Mouse (Mus musculus): ENCODE measurements around the gene Dhcr24. TPM values are rescaled to one million over a fixed set of nuclear protein-coding genes. Genes with fewer than 3 reads are reported as not detected.

The Dhcr24 gene
- polyA plus RNA-seq, 1 experiment from 2014 or later = 8.1 TPM

GRCm38 (mm10) chr4:106613105-106613504 is 52.3 kb downstream of the Dhcr24 start:
- no peak overlapping the region for H3K4me2 ChIP-seq (ENCODE audit: low read depth, low read length)
- H3K4me1 ChIP-seq (ENCODE audit: control insufficient read depth, low read depth, low read length) = peaks cover 28% of the 10 kb centered on the region
- H3K4me3 ChIP-seq (ENCODE audit: low read depth, low read length) = no peak overlapping the region
- H3K9ac ChIP-seq (ENCODE audit: low read depth, low read length) = no peak overlapping the region
- no peaks in the 10 kb centered on the region for H3K36me3 ChIP-seq (ENCODE audit: control insufficient read depth, insufficient read depth)
- H3K27me3 ChIP-seq (ENCODE audit: control insufficient read depth, insufficient read depth, low read depth, low read length) = peaks cover 22% of the 10 kb centered on the region
- WGBS (ENCODE audit: insufficient replicate concordance) = 70% methylated on average over 8 of the region's 8 CpGs
- ATAC-seq (ENCODE audit: low read depth) = no peak
- H3K9me3 ChIP-seq (replicated peaks; ENCODE audit: control insufficient read depth, low read length) = no peaks in the 10 kb centered on the region
- H3K27ac ChIP-seq (ENCODE audit: low read length) = 0 out of 2 replicates have a peak overlapping the region, but pooled peaks have one; percentile 22

- ATAC-seq (ENCODE audit: low read depth) = peak; percentile 84
- H3K36me3 ChIP-seq (ENCODE audit: control insufficient read depth, insufficient read depth) = no peaks in the 10 kb centered on the region
- peak overlapping the region; percentile 42 for H3K4me2 ChIP-seq (ENCODE audit: low read depth, low read length)
- peak overlapping the region; percentile 53; the same call in 1 of the 2 replicates for H3K27ac ChIP-seq (ENCODE audit: low read length)
- H3K9me3 ChIP-seq (replicated peaks; ENCODE audit: control insufficient read depth, low read length) = no peaks in the 10 kb centered on the region
- H3K9ac ChIP-seq (ENCODE audit: low read depth, low read length) = peak overlapping the region; percentile 43
- peaks cover 22% of the 10 kb centered on the region for H3K27me3 ChIP-seq (ENCODE audit: control insufficient read depth, insufficient read depth, low read depth, low read length)
- 0 out of 2 replicates have a peak overlapping the region, but pooled peaks have one; percentile 4 for H3K4me3 ChIP-seq (ENCODE audit: low read depth, low read length)
- 43% methylated on average over 3 of the region's 3 CpGs for WGBS (ENCODE audit: insufficient replicate concordance)
- peaks cover 28% of the 10 kb centered on the region for H3K4me1 ChIP-seq (ENCODE audit: control insufficient read depth, low read depth, low read length)
Measured at GRCm38 (mm10) chr4:106613560-106613959, 52.7 kb downstream of the Dhcr24 start.

DNA sequence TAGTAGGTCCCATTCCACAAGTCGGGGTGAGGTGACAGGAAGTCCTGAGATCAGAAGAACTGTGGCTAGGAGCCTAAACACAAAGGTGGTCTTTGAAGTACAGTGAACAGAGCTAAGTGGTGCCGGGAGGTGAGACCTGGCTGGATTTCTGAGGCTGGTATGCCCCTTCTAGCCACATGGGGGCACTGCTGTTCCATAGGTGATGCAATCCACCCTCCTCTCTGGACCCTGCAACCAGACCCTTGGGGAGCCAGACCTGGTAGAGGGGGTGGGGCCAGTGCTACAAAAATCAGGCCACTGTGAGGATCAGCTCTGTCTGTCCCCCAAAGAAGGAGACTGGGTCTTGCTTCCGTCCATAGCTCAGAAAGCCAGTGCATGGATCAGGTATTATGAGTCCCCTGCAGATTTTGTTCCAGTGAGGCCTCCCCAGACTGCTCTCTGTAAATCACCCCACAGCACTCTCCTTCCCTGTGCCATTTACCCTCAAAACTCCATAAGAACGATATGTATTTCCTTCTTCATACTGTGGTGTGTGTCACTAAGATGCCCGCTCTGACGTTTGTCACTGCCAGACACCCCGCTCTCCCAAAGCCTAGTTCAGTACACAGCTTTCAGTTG is 53.5 kb downstream of the Dhcr24 start:
- Histone ChIP-seq H3K27ac (ENCODE audit: low read length) (peak overlapping the region; percentile 53; the same call in 1 of the 2 replicates), H3K4me2 (ENCODE audit: low read depth, low read length) (peak overlapping the region; percentile 42), H3K27me3 (ENCODE audit: control insufficient read depth, insufficient read depth, low read depth, low read length) (peaks cover 22% of the 10 kb centered on the region), H3K9ac (ENCODE audit: low read depth, low read length) (peak overlapping the region; percentile 43), H3K36me3 (ENCODE audit: control insufficient read depth, insufficient read depth) (no peaks in the 10 kb centered on the region), H3K4me1 (ENCODE audit: control insufficient read depth, low read depth, low read length) (peaks cover 28% of the 10 kb centered on the region), H3K9me3 (replicated peaks; ENCODE audit: control insufficient read depth, low read length) (no peaks in the 10 kb centered on the region), H3K4me3 (ENCODE audit: low read depth, low read length) (0 out of 2 replicates have a peak overlapping the region, but pooled peaks have one; percentile 4)
- ATAC-seq (ENCODE audit: low read depth) = peak; percentile 59
- 46% methylated on average over 7 of the region's 7 CpGs for WGBS (ENCODE audit: insufficient replicate concordance)

DNA sequence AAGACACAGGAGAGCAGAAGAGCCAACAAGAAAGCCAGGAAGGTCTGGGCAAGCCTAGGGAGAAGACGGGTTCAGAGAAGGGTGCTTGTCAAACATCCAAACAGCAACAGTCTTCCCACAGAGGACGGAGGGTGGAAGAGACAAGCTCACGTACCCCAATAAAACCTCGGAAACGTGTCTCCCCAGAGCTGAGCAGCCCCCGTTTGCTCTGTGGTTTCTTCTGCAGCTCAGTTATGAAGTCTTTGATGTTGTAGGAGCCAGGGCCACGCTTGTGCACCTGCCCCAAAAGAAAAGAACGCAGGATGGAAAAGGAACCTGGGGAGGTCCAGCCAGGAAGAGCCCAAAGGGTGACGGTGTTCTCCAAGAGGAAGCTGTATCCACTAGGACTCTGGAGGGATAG is 54.0 kb downstream of the Dhcr24 start:
- WGBS (ENCODE audit: insufficient replicate concordance) = 57% methylated on average over 9 of the region's 9 CpGs
- H3K9ac ChIP-seq (ENCODE audit: low read depth, low read length) = no peak overlapping the region
- ATAC-seq (ENCODE audit: low read depth) = no peak

GRCm38 (mm10) chr4:106615637-106616036 is 54.8 kb downstream of the Dhcr24 start:
- H3K36me3 ChIP-seq (ENCODE audit: control insufficient read depth, insufficient read depth) = no peaks in the 10 kb centered on the region
- no peak overlapping the region for H3K27ac ChIP-seq (ENCODE audit: low read length)
- no peak for ATAC-seq (ENCODE audit: low read depth)
- H3K9me3 ChIP-seq (replicated peaks; ENCODE audit: control insufficient read depth, low read length) = no peaks in the 10 kb centered on the region
- H3K27me3 ChIP-seq (ENCODE audit: control insufficient read depth, insufficient read depth, low read depth, low read length) = peaks cover 22% of the 10 kb centered on the region
- H3K4me3 ChIP-seq (ENCODE audit: low read depth, low read length) = no peak overlapping the region
- WGBS (ENCODE audit: insufficient replicate concordance) = 65% methylated on average over 12 of the region's 12 CpGs
- H3K9ac ChIP-seq (ENCODE audit: low read depth, low read length) = no peak overlapping the region
- H3K4me1 ChIP-seq (ENCODE audit: control insufficient read depth, low read depth, low read length) = peaks cover 28% of the 10 kb centered on the region
- H3K4me2 ChIP-seq (ENCODE audit: low read depth, low read length) = no peak overlapping the region

More for the DNA sequence above, 54.0 kb downstream of the Dhcr24 start:
- Histone ChIP-seq H3K4me3 (ENCODE audit: low read depth, low read length) (no peak overlapping the region), H3K4me1 (ENCODE audit: control insufficient read depth, low read depth, low read length) (peaks cover 28% of the 10 kb centered on the region), H3K27ac (ENCODE audit: low read length) (no peak overlapping the region), H3K4me2 (ENCODE audit: low read depth, low read length) (no peak overlapping the region), H3K9me3 (replicated peaks; ENCODE audit: control insufficient read depth, low read length) (no peaks in the 10 kb centered on the region), H3K27me3 (ENCODE audit: control insufficient read depth, insufficient read depth, low read depth, low read length) (peaks cover 22% of the 10 kb centered on the region), H3K36me3 (ENCODE audit: control insufficient read depth, insufficient read depth) (no peaks in the 10 kb centered on the region)

DNA sequence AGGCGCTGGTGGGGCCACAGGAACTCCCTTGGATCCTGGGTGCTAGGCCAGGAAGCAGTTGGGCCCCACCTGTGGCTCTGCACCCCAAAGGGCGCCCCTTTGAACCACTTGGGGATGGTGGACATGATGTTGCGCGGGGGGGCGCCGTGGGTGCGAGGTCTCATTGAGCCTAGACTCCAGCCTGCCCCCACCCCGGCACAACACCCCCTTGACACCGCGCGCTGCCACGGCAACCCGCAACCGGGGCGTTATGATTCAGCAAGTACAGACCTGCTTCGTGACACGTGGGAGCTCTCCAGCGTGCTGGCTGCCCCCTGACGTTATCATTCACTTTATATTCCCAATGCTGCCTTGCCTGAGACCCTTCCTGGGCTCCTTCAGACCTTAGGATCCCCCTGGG is 56.2 kb downstream of the Dhcr24 start, which contains the start of gene Lexm:
Gene Lexm (minus strand): TSS at position 186 of the 400 bp plus-strand sequence.
- Histone ChIP-seq H3K4me1 (ENCODE audit: control insufficient read depth, low read depth, low read length) (peaks cover 28% of the 10 kb centered on the region), H3K27ac (ENCODE audit: low read length) (no peak within 1 kb of the TSS), H3K4me2 (ENCODE audit: low read depth, low read length) (peak within 1 kb of the TSS; percentile 8; the same call in 1 of the 2 replicates), H3K36me3 (ENCODE audit: control insufficient read depth, insufficient read depth) (no peaks in the 10 kb centered on the region), H3K27me3 (ENCODE audit: control insufficient read depth, insufficient read depth, low read depth, low read length) (peaks cover 26% of the 10 kb centered on the region), H3K4me3 (ENCODE audit: low read depth, low read length) (no peak within 1 kb of the TSS), H3K9me3 (replicated peaks; ENCODE audit: control insufficient read depth, low read length) (no peaks in the 10 kb centered on the region), H3K9ac (ENCODE audit: low read depth, low read length) (no peak within 1 kb of the TSS)
- ATAC-seq (ENCODE audit: low read depth) = 0 out of 2 replicates have a peak, but pooled peaks have one; percentile 14
- WGBS (ENCODE audit: insufficient replicate concordance) = 3% methylated on average over 19 of the region's 19 CpGs

DNA sequence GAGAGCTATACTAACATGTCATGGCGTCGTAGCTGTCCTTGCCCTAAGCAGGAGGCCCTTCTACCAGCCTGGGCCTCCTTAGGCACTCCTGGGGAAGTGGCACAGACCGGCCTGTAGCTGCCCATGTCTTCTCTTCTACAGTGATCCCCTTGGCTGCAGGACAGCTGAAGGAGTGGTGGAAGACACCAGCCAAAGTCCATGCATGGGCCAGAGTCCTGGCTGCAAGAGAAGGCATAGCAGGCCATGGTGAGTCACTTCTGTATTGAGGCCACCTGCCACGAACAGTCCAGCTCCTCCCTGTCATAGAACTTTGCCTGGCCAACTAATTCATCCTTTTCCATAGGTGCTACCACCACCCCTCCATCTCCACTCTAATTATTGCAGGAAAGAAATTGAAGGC is 58.1 kb downstream of the Dhcr24 start:
- H3K36me3 ChIP-seq (ENCODE audit: control insufficient read depth, insufficient read depth) = no peaks in the 10 kb centered on the region
- no peak overlapping the region for H3K4me2 ChIP-seq (ENCODE audit: low read depth, low read length)
- 56% methylated on average over 4 of the region's 4 CpGs for WGBS (ENCODE audit: insufficient replicate concordance)
- no peak overlapping the region for H3K9ac ChIP-seq (ENCODE audit: low read depth, low read length)
- H3K4me3 ChIP-seq (ENCODE audit: low read depth, low read length) = no peak overlapping the region
- ATAC-seq (ENCODE audit: low read depth) = no peak
- H3K9me3 ChIP-seq (replicated peaks; ENCODE audit: control insufficient read depth, low read length) = no peaks in the 10 kb centered on the region
- H3K27ac ChIP-seq (ENCODE audit: low read length) = no peak overlapping the region
- H3K27me3 ChIP-seq (ENCODE audit: control insufficient read depth, insufficient read depth, low read depth, low read length) = peaks cover 44% of the 10 kb centered on the region
- peaks cover 15% of the 10 kb centered on the region for H3K4me1 ChIP-seq (ENCODE audit: control insufficient read depth, low read depth, low read length)

DNA sequence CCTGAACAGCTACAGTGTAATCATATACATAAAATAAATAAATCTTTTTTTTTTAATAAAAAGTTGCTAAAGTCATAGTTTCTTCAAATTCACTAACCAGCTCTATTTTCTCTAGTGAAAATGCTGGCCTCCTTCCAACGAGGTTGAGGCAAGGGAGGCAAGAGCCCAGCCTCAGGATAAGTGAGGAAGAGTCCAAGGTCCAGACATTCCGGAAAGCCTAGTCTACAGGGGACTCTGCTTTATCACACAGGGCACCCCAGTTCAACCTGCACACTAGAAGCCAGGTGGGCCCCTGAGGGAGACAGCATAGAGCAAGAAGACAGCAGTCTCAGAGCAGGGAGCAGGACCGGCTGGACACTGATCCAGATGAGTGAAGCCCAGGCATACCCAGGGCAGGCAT is 60.6 kb downstream of the Dhcr24 start:
- no peak overlapping the region for H3K27ac ChIP-seq (ENCODE audit: low read length)
- ATAC-seq (ENCODE audit: low read depth) = no peak
- H3K4me2 ChIP-seq (ENCODE audit: low read depth, low read length) = no peak overlapping the region
- no peaks in the 10 kb centered on the region for H3K36me3 ChIP-seq (ENCODE audit: control insufficient read depth, insufficient read depth)
- no peaks in the 10 kb centered on the region for H3K9me3 ChIP-seq (replicated peaks; ENCODE audit: control insufficient read depth, low read length)
- no peak overlapping the region for H3K9ac ChIP-seq (ENCODE audit: low read depth, low read length)
- H3K4me3 ChIP-seq (ENCODE audit: low read depth, low read length) = no peak overlapping the region
- WGBS (ENCODE audit: insufficient replicate concordance) = 52% methylated on average over 3 of the region's 3 CpGs
- peaks cover 36% of the 10 kb centered on the region for H3K27me3 ChIP-seq (ENCODE audit: control insufficient read depth, insufficient read depth, low read depth, low read length)
- peaks cover 9% of the 10 kb centered on the region for H3K4me1 ChIP-seq (ENCODE audit: control insufficient read depth, low read depth, low read length)

DNA sequence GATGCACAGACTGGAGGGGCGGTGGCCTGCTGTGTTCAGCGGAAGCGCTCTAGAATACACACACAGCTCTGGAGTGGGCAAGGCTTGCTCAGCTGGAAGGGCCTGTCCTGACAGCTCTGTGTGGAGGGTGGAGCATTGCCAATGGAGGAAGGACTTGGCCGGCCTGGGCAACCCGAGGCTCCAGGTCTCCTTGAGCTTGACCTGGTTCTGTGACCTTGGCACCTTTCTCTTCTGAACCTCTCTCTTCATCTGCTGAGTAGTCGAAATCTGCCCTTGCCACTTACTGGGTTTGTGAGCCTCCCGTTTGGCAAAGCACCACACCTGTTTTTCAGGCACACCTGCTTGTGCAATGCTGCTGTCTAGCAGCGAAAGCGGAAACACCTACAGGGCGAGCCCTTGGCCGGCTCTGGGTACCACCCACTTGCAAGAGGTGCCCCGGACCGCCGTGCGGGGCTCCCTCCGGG is 61.2 kb downstream of the Dhcr24 start, which contains the start of gene Ttc22:
Gene Ttc22 (plus strand): TSS at position 403 of the 464 bp plus-strand sequence.
- no peak within 1 kb of the TSS for H3K9ac ChIP-seq (ENCODE audit: low read depth, low read length)
- ATAC-seq (ENCODE audit: low read depth) = 0 out of 2 replicates have a peak, but pooled peaks have one; percentile 16
- no peak within 1 kb of the TSS for H3K4me3 ChIP-seq (ENCODE audit: low read depth, low read length)
- H3K36me3 ChIP-seq (ENCODE audit: control insufficient read depth, insufficient read depth) = no peaks in the 10 kb centered on the region
- H3K4me2 ChIP-seq (ENCODE audit: low read depth, low read length) = 0 out of 2 replicates have a peak within 1 kb of the TSS, but pooled peaks have one; percentile 20
- peaks cover 34% of the 10 kb centered on the region for H3K27me3 ChIP-seq (ENCODE audit: control insufficient read depth, insufficient read depth, low read depth, low read length)
- 19% methylated on average over 16 of the region's 16 CpGs for WGBS (ENCODE audit: insufficient replicate concordance)
- no peak within 1 kb of the TSS for H3K27ac ChIP-seq (ENCODE audit: low read length)
- H3K9me3 ChIP-seq (replicated peaks; ENCODE audit: control insufficient read depth, low read length) = no peaks in the 10 kb centered on the region
- peaks cover 7% of the 10 kb centered on the region for H3K4me1 ChIP-seq (ENCODE audit: control insufficient read depth, low read depth, low read length)
